Mouse (Mus musculus) Muller cell, postnatal 12 days (primary cell): ENCODE results near the gene Pnrc2.

Source experiments
- DNase-seq: peaks from one replicate; pipeline ENCODE4 v3.0.0-alpha.2; 2015; ENCODE audit errors: inconsistent ontology term

The Pnrc2 gene

GRCm38 (mm10) chr4:135870227-135871023 is 3.2 kb downstream of the Pnrc2 start:
- DNase-seq = no peak

GRCm38 (mm10) chr4:135868996-135869395 is 4.7 kb downstream of the Pnrc2 start:
- no peak for DNase-seq

GRCm38 (mm10) chr4:135857597-135858186 is 16.0 kb downstream of the Pnrc2 start:
- DNase-seq = no peak

- peak; percentile 85 for DNase-seq
Measured at GRCm38 (mm10) chr4:135856223-135857091, 17.2 kb downstream of the Pnrc2 start.

GRCm38 (mm10) chr4:135855536-135856222 is 18.0 kb downstream of the Pnrc2 start, which contains the start of gene Srsf10:
Gene Srsf10 (plus strand): TSS chr4:135855747.
- peak; percentile 99 for DNase-seq

GRCm38 (mm10) chr4:135855080-135855479 is 18.6 kb downstream of the Pnrc2 start:
- DNase-seq = no peak

GRCm38 (mm10) chr4:135854630-135855029 is 19.0 kb downstream of the Pnrc2 start:
- DNase-seq = no peak

- DNase-seq = no peak
Measured at GRCm38 (mm10) chr4:135853987-135854546, 19.6 kb downstream of the Pnrc2 start.

- no peak for DNase-seq
Measured at GRCm38 (mm10) chr4:135851942-135852341, 21.7 kb downstream of the Pnrc2 start.

GRCm38 (mm10) chr4:135850411-135851095 is 23.1 kb downstream of the Pnrc2 start:
- DNase-seq = peak; percentile 92

- no peak for DNase-seq
Measured at GRCm38 (mm10) chr4:135847581-135847980, 26.1 kb downstream of the Pnrc2 start.

- no peak for DNase-seq
Measured at GRCm38 (mm10) chr4:135844400-135844799, 29.2 kb downstream of the Pnrc2 start.

- DNase-seq = no peak
Measured at GRCm38 (mm10) chr4:135839293-135840011, 34.2 kb downstream of the Pnrc2 start.

GRCm38 (mm10) chr4:135838925-135839292 is 34.7 kb downstream of the Pnrc2 start:
- DNase-seq = no peak

- no peak for DNase-seq
Measured at GRCm38 (mm10) chr4:135834124-135834717, 39.4 kb downstream of the Pnrc2 start.

- DNase-seq = peak; percentile 38
Measured at GRCm38 (mm10) chr4:135833301-135834123, 40.1 kb downstream of the Pnrc2 start.

- no peak for DNase-seq
Measured at GRCm38 (mm10) chr4:135832070-135832469, 41.6 kb downstream of the Pnrc2 start.

- peak; percentile 97 for DNase-seq
Measured at GRCm38 (mm10) chr4:135828491-135828890, 45.2 kb downstream of the Pnrc2 start.

GRCm38 (mm10) chr4:135824254-135824653 is 49.4 kb downstream of the Pnrc2 start:
- no peak for DNase-seq
